Mouse (Mus musculus) 416B (cell line): ENCODE results near the gene Pard3.

ENCODE experiments used
- DNase-seq: peaks from one replicate; pipeline ENCODE4 v3.0.0; 2011; ENCODE audit warnings: low read depth

The Pard3 gene

DNA sequence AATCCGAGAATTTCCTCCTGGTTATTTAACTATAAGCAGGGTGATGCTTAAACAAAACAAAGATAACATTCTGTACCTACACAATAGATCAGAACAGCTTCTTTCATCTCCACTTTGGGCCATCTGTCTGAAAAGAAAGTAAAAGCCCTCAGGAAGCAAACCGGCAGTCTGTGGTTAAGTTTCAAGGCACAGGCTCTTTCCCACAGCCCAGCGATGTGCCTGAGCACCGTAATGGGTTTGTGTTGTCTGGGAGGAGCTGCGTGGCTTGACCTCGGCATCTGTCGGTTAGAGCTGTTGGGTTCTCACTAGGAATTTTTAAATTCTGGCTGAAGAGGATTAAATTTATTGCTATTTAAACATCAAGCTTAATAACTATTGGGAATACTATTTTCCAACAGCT is 436.5 kb downstream of the Pard3 start:
- DNase-seq, result peak; percentile 77

DNA sequence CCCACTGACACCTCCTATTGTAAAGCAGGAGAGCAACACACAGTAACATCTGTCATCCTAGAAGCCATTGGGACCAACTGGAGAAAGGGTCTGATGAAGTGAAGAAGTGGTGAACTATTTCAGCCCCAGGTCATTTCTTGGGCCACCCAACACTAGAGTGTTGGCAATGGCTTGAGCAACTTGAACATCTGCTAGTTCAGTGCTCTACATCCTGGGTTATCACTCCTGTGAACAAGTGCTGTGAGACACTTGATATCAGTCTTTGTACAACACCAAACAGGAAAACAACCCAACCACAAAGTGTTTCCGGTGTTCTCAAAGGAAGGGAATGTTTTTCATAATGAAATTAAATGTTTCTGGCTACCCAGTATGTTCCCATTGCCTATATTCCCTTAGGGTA is 438.1 kb downstream of the Pard3 start:
- peak; percentile 49 for DNase-seq

DNA sequence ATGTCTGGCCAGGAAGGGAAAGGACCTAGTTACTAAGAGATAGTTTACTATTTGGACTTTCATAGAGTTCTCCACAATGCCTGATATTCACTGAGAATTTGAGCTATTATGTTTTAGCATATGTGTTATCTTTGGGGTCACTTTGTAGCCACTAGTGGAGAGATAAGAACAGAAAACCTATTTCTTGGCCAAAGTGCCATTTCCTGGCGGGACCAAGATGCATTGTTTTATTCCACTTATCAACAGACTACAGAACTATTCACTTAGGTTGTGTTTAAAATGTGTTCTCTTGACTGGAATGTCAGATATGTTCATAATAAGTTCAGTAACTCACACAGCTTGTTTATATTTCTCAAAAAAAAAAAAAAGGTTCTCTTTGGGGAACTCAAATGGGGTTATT is 441.6 kb downstream of the Pard3 start:
- DNase-seq, result peak; percentile 47

DNA sequence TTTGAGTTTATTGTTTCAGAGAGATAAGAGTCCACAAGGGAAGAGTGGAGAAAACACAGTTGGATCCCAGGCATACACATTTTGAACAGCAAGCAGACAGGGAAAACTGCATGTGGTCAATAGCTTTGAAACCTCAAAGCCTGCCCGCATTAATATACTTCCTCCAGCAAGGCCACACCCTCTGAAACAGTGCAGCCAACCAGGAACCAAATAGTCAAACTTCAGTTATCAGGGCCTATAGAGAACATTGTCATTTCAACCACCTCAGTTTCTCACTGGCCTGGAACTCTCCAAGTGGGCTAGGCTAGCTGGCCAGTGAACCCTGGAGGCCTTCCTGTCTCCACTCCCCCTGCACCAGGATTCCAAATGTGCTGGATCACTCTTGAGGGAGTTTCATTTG is 442.6 kb downstream of the Pard3 start:
- peak; percentile 36 for DNase-seq

- no peak for DNase-seq
Measured at GRCm38 (mm10) chr8:127511341-127511740, 447.6 kb downstream of the Pard3 start.

DNA sequence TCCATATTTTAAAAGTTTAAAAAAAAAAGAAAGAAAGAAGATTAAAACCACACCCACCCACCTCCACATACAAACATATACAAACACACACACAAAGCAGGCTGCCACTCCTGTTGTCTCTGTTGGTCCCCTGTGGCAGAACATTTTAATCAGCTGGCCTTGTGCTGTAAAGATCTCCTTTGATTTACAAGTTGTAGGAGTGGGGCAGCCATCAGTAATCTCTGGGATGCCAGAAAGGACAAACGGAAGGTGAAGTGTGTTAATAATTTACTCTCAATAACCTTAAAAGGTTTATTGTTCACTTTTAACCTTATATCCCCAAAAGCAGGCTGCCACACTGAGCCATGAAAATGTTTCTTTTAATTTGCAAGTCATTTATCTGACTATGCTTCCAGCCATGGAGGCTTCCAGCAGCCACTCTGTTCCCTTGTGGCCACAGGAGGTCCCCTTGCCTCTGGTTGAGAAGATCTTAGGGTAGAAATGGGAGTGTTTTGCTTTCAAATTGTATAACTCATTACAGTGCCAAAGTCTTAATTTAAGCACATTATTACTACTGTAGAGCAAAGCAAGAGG is 448.4 kb downstream of the Pard3 start:
- DNase-seq, result no peak

- no peak for DNase-seq
Measured at GRCm38 (mm10) chr8:127512580-127512979, 448.9 kb downstream of the Pard3 start.

- DNase-seq, result peak; percentile 73
Measured at GRCm38 (mm10) chr8:127514810-127515735, 451.4 kb downstream of the Pard3 start.

- peak; percentile 89 for DNase-seq
Measured at GRCm38 (mm10) chr8:127516043-127516442, 452.4 kb downstream of the Pard3 start.

DNA sequence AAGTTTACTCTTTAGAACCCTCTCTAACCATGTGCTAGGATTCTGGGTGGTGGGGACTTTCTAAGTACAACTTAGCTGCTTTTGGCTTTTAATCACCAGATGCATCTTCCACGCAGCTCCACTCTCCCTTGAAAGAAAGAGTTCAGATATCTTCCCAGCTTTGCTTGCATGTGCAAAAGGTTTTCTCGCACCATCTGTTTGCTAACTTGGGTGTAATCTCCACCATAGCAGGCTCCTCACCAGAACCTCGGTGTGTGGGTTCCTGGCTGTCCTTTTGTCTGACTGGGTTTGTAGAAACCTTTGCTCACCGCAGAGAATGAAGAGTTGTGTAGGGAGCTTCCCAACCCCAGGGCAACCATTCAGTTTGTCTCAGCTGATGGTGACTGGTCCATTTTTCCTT is 462.0 kb downstream of the Pard3 start:
- no peak for DNase-seq

GRCm38 (mm10) chr8:127528315-127528714 is 464.6 kb downstream of the Pard3 start:
- no peak for DNase-seq

DNA sequence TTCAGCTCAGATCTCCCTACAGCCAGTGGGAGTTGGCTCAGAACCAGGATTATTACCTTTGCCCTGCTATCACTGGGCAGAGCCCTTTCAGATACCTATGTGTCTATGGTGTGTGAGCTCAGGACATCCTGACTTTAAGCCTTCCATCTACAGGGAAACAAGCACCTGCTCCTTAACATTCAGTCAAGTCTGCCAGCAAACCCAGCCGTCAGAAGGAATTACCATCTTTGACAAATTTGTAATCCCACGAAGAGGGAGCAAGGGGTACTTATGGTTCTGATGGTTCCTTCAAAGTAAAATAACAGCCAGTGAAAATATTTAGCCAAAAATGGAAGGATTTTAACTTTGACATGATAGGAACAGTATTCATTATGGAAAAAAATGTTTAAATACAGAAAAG is 466.1 kb downstream of the Pard3 start:
- DNase-seq, result no peak

DNA sequence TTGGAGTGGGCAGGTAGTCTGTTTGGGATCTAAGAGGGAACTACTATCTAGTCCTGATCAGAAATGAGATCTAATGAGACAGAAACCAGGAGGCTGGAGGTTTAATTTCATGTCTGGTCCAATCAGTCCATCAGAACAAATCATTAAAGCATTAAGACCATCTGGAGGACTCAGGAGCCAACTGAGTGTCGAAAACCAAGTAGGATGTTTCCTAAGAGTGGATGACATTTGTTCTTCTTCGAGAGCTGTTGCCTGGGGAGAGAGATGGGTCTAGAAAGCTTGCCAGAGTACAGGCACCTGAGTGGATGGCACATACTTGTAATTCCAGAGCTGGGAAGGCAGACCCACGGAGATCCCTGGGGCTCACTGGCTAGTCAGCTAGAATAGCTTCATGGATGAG is 468.2 kb downstream of the Pard3 start:
- no peak for DNase-seq

DNA sequence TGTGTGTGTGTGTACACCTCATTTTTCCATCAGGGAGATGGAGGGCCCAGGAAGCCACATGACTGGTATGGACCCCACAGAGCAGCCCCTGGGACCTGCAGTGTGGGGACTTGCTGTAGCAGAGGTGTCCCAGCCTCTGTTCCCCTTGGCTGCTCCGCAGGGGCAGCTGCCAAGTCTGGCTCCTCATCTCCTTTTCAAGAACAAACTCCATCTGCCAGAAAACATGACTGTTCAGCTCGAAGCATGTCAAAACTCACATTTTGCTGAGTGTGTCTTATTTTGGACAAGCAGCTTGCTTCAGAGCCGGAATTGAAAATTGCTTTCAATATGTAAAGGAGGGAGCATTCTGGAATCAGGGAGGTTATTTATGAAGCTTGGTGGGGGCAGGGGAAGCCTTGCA is 471.1 kb downstream of the Pard3 start:
- DNase-seq, result no peak

DNA sequence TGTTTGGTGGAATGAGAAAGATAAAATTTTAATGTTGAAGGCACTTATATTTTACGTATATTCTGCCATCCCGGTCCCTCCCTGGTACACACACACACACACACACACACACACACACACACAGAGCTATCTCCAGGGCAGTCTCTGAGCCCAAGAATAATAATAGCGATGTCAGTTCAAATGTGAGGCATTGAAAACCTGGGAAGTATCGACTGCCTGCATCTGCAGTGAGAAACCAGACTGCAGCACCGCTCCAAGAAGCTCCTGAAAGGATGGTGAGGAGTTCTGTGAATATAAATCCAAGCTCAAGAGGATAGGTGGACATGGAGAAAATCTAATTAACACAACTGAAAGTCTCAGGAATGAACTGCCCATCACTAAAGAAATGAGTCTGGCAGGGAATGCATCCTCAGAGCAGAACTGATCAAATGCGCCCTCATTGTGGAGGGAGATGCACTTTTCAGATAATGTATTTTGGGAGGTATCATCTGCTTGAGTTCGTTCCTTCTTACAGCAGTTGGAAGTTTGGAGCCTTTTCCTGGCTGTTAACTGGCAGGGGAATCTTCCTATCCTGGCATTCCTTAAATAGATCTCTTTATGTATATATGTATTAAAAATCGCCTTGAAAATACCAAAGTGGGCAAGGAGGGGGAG is 471.6 kb downstream of the Pard3 start:
- DNase-seq, result no peak

- DNase-seq, result no peak
Measured at GRCm38 (mm10) chr8:127535846-127536220, 472.1 kb downstream of the Pard3 start.

GRCm38 (mm10) chr8:127539803-127540202 is 476.1 kb downstream of the Pard3 start:
- no peak for DNase-seq

- peak; percentile 1 for DNase-seq
Measured at GRCm38 (mm10) chr8:127540273-127540672, 476.6 kb downstream of the Pard3 start.

- DNase-seq, result peak; percentile 20
Measured at GRCm38 (mm10) chr8:127542162-127542561, 478.5 kb downstream of the Pard3 start.

DNA sequence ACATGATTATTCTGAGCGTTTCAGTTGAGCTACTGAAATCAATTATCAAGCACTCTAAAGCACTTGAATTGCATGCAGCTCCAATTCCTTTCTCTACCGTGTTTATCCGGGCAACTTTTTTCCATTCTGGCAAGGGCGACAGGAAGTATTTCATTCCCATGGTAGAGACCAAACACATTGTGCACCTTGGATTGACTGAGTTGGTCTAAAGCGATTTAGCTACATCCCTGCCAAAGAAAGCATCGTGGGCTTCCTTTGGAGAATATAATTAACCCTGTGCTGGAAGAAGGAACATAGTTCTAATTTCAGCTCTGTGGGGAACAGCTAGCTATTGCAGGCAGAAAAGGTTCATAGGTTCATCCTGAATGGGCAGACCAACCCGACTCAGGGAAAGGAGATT is 480.0 kb downstream of the Pard3 start:
- DNase-seq, result no peak

- no peak for DNase-seq
Measured at GRCm38 (mm10) chr8:127546161-127546560, 482.5 kb downstream of the Pard3 start.

GRCm38 (mm10) chr8:127550928-127551327 is 487.2 kb downstream of the Pard3 start:
- DNase-seq, result no peak

- DNase-seq, result no peak
Measured at GRCm38 (mm10) chr8:127552161-127552595, 488.5 kb downstream of the Pard3 start.
